Mouse (Mus musculus): ENCODE data around the gene 1700016K19Rik.
A peak's percentile ranks its signal among the peaks of the same experiment; 100 is the strongest.
"Not testable (repeated sequence)": the region's sequence is repeated elsewhere in the genome, so short reads cannot be mapped to it uniquely, and the experiment has no call there.

The 1700016K19Rik gene

GRCm38 (mm10) chr11:75984581-75984980 is 15.1 kb upstream of the 1700016K19Rik start:
- no peak for DNase-seq (ENCODE audit: low spot score in 2 of 2)

GRCm38 (mm10) chr11:75985948-75986347 is 13.8 kb upstream of the 1700016K19Rik start:
- DNase-seq (ENCODE audit: low spot score in 2 of 2), result no peak

- DNase-seq (ENCODE audit: low spot score in 2 of 2), result no peak
Observed at GRCm38 (mm10) chr11:75990965-75991835, 8.5 kb upstream of the 1700016K19Rik start.

- no peak for DNase-seq (ENCODE audit: low spot score in 2 of 2)
Observed at GRCm38 (mm10) chr11:75991911-75992310, 7.8 kb upstream of the 1700016K19Rik start.

GRCm38 (mm10) chr11:75992481-75992880 is 7.2 kb upstream of the 1700016K19Rik start:
- DNase-seq (ENCODE audit: low spot score in 2 of 2), result peak in 1 of 2 experiments; percentile 34

- no peak for DNase-seq (ENCODE audit: low spot score in 2 of 2)
Observed at GRCm38 (mm10) chr11:75994357-75994756, 5.4 kb upstream of the 1700016K19Rik start.

- DNase-seq (ENCODE audit: low spot score in 2 of 2), result no peak
Observed at GRCm38 (mm10) chr11:76000701-76001100, 989 bp downstream of the 1700016K19Rik start.

- DNase-seq (ENCODE audit: low spot score in 2 of 2), result no peak
Observed at GRCm38 (mm10) chr11:76001237-76001878, 1.6 kb downstream of the 1700016K19Rik start.

GRCm38 (mm10) chr11:76004276-76004675 is 4.6 kb downstream of the 1700016K19Rik start:
- not testable (repeated sequence) for DNase-seq (ENCODE audit: low spot score in 2 of 2)

GRCm38 (mm10) chr11:76008162-76008561 is 8.4 kb downstream of the 1700016K19Rik start:
- DNase-seq (ENCODE audit: low spot score in 2 of 2), result no peak

- no peak for DNase-seq (ENCODE audit: low spot score in 2 of 2)
Observed at GRCm38 (mm10) chr11:76009101-76009500, 9.4 kb downstream of the 1700016K19Rik start.

- no peak for DNase-seq (ENCODE audit: low spot score in 2 of 2)
Observed at GRCm38 (mm10) chr11:76010838-76011624, 11.3 kb downstream of the 1700016K19Rik start.

GRCm38 (mm10) chr11:76015251-76015650 is 15.5 kb downstream of the 1700016K19Rik start:
- DNase-seq (ENCODE audit: low spot score in 2 of 2), result no peak

- no peak for DNase-seq (ENCODE audit: low spot score in 2 of 2)
Observed at GRCm38 (mm10) chr11:76015814-76016213, 16.1 kb downstream of the 1700016K19Rik start.

GRCm38 (mm10) chr11:76019879-76020278 is 20.2 kb downstream of the 1700016K19Rik start:
- DNase-seq (ENCODE audit: low spot score in 2 of 2), result no peak

- DNase-seq (ENCODE audit: low spot score in 2 of 2), result no peak
Observed at GRCm38 (mm10) chr11:76020916-76021315, 21.2 kb downstream of the 1700016K19Rik start.

GRCm38 (mm10) chr11:76025080-76025583 is 25.4 kb downstream of the 1700016K19Rik start:
- DNase-seq (ENCODE audit: low spot score in 2 of 2), result no peak

GRCm38 (mm10) chr11:76026527-76027138 is 26.9 kb downstream of the 1700016K19Rik start:
- no peak for DNase-seq (ENCODE audit: low spot score in 2 of 2)

- DNase-seq (ENCODE audit: low spot score in 2 of 2), result peak in 1 of 2 experiments; percentile 13
Observed at GRCm38 (mm10) chr11:76027139-76028071, 27.7 kb downstream of the 1700016K19Rik start, which contains the start of gene Rflnb. Gene Rflnb (minus strand): TSS chr11:76027782.

GRCm38 (mm10) chr11:76028072-76028465 is 28.4 kb downstream of the 1700016K19Rik start:
- no peak for DNase-seq (ENCODE audit: low spot score in 2 of 2)
